Mouse (Mus musculus) bone marrow, adult 2 months (tissue): Measurements from ENCODE around the gene Nog.

Experiments used
- CTCF ChIP-seq: fragments of 200-500 bp; IDR thresholded peaks from 2 replicates; pipeline ENCODE4 v1.5.1; 2011; ENCODE audit warnings: low read length, control low read depth; ENCODE audit not compliant: control insufficient read depth, insufficient read depth
- POLR2A ChIP-seq: fragments of 200-500 bp; IDR thresholded peaks from 2 replicates; pipeline ENCODE4 v1.6.1; 2011; ENCODE audit warnings: low read depth, mild to moderate bottlenecking, control low read depth, low read length, borderline replicate concordance; ENCODE audit not compliant: control insufficient read depth

- no peak for TF ChIP-seq CTCF
- no peak for TF ChIP-seq POLR2A
Measured at GRCm38 (mm10) chr11:89312378-89312777, 10.2 kb upstream of the Nog start.
